Mouse (Mus musculus): ENCODE measurements around the gene Sec16b. TPM values are rescaled to one million over a fixed set of nuclear protein-coding genes. Genes with fewer than 3 reads are reported as not detected.

Sec16b gene
- polyA plus RNA-seq, 1 experiment from 2014 or later = 2.9 TPM

DNA sequence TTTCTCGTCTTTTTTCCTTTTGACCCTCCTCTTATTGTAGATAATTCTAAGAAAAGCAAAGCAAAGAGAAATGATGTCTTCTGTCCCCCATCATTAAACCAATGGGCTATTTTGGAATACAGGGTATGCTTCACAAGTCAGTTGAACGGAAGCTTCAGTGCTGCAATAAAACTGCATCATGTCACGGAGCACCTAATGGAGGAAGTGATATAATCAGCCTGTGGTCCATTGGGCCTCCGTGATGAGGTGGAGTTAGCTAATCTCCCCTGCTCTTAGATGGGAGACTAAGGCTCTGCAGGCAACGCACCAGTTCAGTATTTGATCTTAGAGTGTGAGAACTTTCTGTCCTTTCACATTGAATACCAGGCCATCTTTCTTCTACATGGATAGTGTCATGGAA lies 41.1 kb downstream of the Sec16b start:
- H3K9ac ChIP-seq = no peak overlapping the region
- H3K36me3 ChIP-seq = 0 out of 2 replicates have a peak, but pooled peaks cover 4% of the 10 kb centered on the region
- no peak overlapping the region for H3K27ac ChIP-seq
- no peak overlapping the region for H3K4me3 ChIP-seq
- ATAC-seq (ENCODE audit: low FRiP score, low read depth) = no peak
- 67% methylated on average over 5 of the region's 5 CpGs for WGBS
- no peaks in the 10 kb centered on the region for H3K9me3 ChIP-seq
- H3K27me3 ChIP-seq = no peaks in the 10 kb centered on the region
- no peak overlapping the region for H3K4me2 ChIP-seq (replicated peaks)
- no peaks in the 10 kb centered on the region for H3K4me1 ChIP-seq

DNA sequence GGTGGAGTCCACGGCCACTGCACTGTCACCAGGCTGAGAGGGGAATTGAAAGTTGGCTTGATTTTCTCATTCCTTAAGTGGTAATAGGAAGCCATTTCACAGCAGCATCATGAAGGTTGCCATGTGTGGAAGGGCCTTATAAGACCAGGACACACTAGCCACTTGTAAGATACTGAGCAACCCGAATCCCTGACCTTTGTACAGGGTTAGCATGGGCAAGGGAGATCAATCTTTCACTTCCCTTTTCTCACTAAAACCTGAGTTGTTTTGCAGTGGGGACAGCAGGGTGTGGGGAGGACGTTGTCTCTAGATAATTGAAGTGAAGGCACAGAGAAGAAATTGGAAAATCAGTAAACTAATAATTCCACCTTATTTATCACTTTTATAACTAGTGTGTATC lies 43.2 kb downstream of the Sec16b start:
- Histone ChIP-seq H3K27me3 (peaks cover 14% of the 10 kb centered on the region), H3K9me3 (no peaks in the 10 kb centered on the region), H3K27ac (no peak overlapping the region), H3K36me3 (0 out of 2 replicates have a peak, but pooled peaks cover 4% of the 10 kb centered on the region), H3K4me3 (no peak overlapping the region), H3K4me2 (replicated peaks) (no peak overlapping the region), H3K4me1 (peaks cover 7% of the 10 kb centered on the region), H3K9ac (no peak overlapping the region)
- no peak for ATAC-seq (ENCODE audit: low FRiP score, low read depth)
- 72% methylated on average over 3 of the region's 3 CpGs for WGBS

DNA sequence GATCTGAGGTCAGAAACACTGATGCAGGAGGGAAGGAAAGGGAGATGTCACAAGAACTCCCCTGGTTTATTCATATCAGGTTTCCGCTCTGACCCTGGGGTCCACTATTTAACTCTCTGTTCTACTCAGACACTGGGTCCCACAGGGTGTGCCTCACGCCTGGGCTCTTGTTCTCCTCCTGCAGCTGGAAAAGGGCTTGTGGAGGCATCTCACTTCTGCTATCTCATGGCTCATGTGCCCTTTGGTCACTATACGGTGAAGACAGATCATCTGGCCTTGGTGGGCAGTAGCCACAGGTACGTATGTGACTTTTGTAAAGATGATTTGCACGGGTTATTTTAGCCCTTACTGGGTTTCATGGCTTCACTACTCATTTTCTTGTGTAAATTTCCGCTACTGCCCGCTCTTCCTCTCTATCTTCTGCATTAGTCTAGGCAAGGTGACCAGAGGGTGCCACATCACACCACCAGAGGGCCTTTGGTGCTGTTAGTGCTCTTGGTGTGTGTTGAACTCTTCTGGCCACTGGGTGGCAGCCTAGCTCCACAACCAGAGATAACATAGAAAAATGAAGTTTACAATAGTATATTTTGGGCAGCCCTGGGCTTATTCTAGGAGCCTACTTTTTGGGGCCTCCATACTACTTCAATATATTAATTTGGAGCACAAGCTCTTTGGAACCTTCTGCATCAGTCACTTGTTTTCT lies 46.4 kb downstream of the Sec16b start:
- Histone ChIP-seq H3K4me1 (peaks cover 13% of the 10 kb centered on the region), H3K4me2 (replicated peaks) (no peak overlapping the region), H3K27ac (no peak overlapping the region), H3K9ac (no peak overlapping the region), H3K36me3 (0 out of 2 replicates have a peak, but pooled peaks cover 4% of the 10 kb centered on the region), H3K4me3 (no peak overlapping the region), H3K27me3 (peaks cover 32% of the 10 kb centered on the region), H3K9me3 (no peaks in the 10 kb centered on the region)
- 58% methylated on average over 7 of the region's 7 CpGs for WGBS
- no peak for ATAC-seq (ENCODE audit: low FRiP score, low read depth)

DNA sequence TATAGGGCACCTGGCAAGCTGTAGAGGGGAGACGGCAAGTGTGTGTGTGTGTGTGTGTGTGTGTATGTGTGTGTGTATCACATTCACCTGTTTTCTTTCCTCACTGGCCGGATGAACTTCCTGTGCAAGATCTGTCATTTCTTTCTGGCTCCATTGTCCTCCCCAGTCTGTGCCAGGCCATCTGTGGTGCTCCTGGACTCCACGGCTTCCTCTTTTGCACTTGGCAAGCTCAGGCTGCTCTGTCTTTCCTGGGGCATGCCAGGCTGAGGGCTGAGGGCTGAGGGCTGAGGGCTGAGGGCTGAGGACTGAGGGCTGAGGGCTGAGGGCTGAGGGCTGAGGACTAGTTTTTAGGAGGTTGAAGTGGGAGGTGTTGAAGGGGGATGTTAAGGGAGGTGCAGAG lies 47.6 kb downstream of the Sec16b start:
- Histone ChIP-seq H3K36me3 (0 out of 2 replicates have a peak, but pooled peaks cover 4% of the 10 kb centered on the region), H3K4me1 (peaks cover 13% of the 10 kb centered on the region), H3K27me3 (peaks cover 32% of the 10 kb centered on the region), H3K9ac (no peak overlapping the region), H3K9me3 (no peaks in the 10 kb centered on the region), H3K4me3 (no peak overlapping the region), H3K4me2 (replicated peaks) (no peak overlapping the region), H3K27ac (no peak overlapping the region)
- ATAC-seq (ENCODE audit: low FRiP score, low read depth) = no peak
- 76% methylated on average over 3 of the region's 3 CpGs for WGBS

DNA sequence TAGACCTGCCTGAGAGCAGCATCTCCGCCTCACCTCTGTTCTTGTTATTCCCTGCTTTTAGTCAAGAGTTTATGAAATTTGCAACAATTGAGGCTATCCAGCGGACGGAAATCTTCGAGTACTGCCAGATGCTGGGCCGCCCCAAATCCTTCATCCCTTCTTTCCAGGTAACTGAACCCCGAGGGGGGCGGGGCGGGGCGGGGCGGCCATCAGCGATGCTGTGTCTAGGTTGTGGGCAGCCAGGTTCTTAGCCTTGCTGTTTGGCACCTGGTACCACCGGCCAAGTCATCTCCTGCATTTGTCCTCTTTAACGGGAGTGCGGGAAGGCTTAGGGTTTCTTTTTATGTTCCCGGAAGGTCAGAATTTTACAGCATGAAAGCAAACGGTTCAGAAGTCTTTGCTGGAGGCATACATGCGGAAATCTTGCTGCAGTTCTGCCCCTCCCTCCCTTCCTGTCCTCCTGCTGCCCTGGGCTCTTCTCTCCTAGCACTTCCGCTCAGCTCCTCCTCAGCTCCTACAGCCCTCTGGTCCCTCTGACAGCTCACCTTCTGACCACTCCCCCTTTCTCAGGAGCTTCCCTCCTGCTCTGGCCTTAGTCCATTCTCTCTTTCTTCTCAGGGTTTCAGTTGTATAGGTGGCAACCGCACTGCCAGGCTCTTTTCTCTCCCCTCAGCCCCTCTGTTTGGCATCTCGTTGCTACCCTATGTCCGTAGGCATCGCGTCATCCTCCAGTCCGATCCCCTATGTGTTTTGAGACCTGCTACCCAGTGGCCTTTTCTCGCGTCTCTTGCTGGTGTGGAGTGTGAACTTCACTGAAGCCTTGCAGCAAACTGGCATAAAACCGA lies 48.4 kb downstream of the Sec16b start:
- H3K27ac ChIP-seq = no peak overlapping the region
- 0 out of 2 replicates have a peak, but pooled peaks cover 4% of the 10 kb centered on the region for H3K36me3 ChIP-seq
- peak overlapping the region; percentile 58 for H3K4me2 ChIP-seq (replicated peaks)
- ATAC-seq (ENCODE audit: low FRiP score, low read depth) = no peak
- no peaks in the 10 kb centered on the region for H3K9me3 ChIP-seq
- H3K9ac ChIP-seq = no peak overlapping the region
- peaks cover 32% of the 10 kb centered on the region for H3K27me3 ChIP-seq
- peak overlapping the region; percentile 25 for H3K4me3 ChIP-seq
- H3K4me1 ChIP-seq = peaks cover 13% of the 10 kb centered on the region
- WGBS = 21% methylated on average over 27 of the region's 27 CpGs

DNA sequence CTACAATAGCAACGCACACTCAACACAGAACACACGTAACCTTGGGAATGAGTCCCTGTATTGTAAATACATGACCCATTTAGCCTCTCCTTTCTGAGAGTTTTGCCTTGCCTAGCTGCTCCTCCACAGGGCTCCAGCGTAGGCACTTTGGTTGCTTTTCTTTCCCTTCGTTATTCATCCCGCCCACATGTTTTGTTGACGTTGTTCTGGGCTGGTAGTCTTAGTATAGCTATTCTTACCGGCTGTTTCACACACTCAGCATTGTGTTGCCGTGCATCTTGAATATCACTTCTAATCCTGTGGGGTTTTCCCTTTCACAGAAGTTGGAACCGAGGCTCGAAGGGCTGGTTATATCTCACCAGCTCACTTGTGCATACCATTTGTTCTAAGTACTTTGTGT lies 49.2 kb downstream of the Sec16b start:
- WGBS = 75% methylated on average over 10 of the region's 10 CpGs
- peaks cover 13% of the 10 kb centered on the region for H3K4me1 ChIP-seq
- no peak overlapping the region for H3K4me3 ChIP-seq
- H3K4me2 ChIP-seq (replicated peaks) = no peak overlapping the region
- no peak overlapping the region for H3K9ac ChIP-seq
- no peaks in the 10 kb centered on the region for H3K9me3 ChIP-seq
- no peak for ATAC-seq (ENCODE audit: low FRiP score, low read depth)
- 0 out of 2 replicates have a peak, but pooled peaks cover 4% of the 10 kb centered on the region for H3K36me3 ChIP-seq
- peaks cover 38% of the 10 kb centered on the region for H3K27me3 ChIP-seq
- no peak overlapping the region for H3K27ac ChIP-seq

DNA sequence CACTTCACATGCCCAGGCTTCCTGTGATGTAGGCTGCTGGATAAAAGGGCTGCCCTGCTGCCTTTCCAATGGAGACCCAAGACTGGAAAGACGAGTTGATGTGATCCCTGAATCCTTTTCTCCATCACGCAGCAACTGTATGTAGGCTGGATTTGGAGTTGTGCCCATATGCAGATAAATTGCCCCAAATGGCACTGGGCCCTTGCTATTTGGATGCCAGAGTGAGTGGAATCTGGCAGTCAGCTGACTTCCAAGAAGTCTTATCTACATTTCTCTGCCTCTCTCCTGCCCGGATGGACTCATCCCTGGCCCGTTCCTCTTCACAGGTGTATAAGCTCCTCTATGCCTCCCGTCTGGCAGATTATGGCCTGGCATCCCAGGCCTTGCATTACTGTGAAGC lies 49.9 kb downstream of the Sec16b start:
- no peak for ATAC-seq (ENCODE audit: low FRiP score, low read depth)
- no peak overlapping the region for H3K27ac ChIP-seq
- peaks cover 13% of the 10 kb centered on the region for H3K4me1 ChIP-seq
- H3K9me3 ChIP-seq = no peaks in the 10 kb centered on the region
- no peak overlapping the region for H3K9ac ChIP-seq
- H3K4me3 ChIP-seq = no peak overlapping the region
- 0 out of 2 replicates have a peak, but pooled peaks cover 4% of the 10 kb centered on the region for H3K36me3 ChIP-seq
- H3K4me2 ChIP-seq (replicated peaks) = no peak overlapping the region
- peaks cover 38% of the 10 kb centered on the region for H3K27me3 ChIP-seq
- 87% methylated on average over 5 of the region's 5 CpGs for WGBS

DNA sequence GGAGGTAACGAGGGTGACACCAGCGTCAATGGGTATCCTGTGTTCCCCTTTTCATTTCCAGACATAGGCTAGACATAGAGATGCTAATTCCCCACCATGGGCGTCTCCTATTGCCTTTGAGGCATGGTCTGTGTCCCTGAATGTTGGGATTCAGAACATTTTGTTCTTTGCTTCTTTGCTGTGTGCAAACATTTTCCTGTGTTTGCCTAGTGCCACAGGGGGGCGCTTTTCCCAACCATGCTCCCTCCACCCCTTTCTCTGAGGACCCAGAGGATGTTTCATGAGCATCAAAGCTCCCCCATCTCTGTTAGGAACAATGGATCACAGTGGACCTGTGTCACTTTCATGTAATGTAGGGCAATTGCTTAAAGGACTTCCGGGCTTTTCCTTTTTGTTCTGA lies 51.6 kb downstream of the Sec16b start:
- H3K27me3 ChIP-seq = peaks cover 38% of the 10 kb centered on the region
- no peaks in the 10 kb centered on the region for H3K36me3 ChIP-seq
- no peak overlapping the region for H3K4me2 ChIP-seq (replicated peaks)
- H3K9me3 ChIP-seq = no peaks in the 10 kb centered on the region
- H3K4me3 ChIP-seq = no peak overlapping the region
- no peak overlapping the region for H3K27ac ChIP-seq
- 57% methylated on average over 5 of the region's 5 CpGs for WGBS
- no peak overlapping the region for H3K9ac ChIP-seq
- no peak for ATAC-seq (ENCODE audit: low FRiP score, low read depth)
- peaks cover 13% of the 10 kb centered on the region for H3K4me1 ChIP-seq

DNA sequence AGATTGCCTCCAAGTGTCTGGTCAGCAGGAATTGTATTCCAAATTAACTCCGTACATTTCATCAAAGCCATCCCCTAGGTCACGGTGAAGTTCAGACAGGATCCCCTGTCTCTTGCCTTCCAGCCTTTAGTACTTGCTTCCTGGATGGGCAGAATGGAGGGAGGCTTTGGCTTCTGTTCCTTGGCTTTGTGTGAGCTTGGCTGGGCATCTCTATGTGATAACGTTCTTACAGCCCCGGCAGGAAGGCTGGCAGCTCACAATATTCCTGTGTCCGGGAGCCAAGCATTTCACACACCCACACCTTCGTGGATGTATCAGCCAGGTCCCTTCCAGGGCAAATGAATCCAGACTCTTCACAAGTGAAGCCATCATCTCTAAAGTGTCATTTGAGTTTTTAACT lies 53.5 kb downstream of the Sec16b start:
- no peak overlapping the region for H3K27ac ChIP-seq
- no peak for ATAC-seq (ENCODE audit: low FRiP score, low read depth)
- 77% methylated on average over 6 of the region's 6 CpGs for WGBS

DNA sequence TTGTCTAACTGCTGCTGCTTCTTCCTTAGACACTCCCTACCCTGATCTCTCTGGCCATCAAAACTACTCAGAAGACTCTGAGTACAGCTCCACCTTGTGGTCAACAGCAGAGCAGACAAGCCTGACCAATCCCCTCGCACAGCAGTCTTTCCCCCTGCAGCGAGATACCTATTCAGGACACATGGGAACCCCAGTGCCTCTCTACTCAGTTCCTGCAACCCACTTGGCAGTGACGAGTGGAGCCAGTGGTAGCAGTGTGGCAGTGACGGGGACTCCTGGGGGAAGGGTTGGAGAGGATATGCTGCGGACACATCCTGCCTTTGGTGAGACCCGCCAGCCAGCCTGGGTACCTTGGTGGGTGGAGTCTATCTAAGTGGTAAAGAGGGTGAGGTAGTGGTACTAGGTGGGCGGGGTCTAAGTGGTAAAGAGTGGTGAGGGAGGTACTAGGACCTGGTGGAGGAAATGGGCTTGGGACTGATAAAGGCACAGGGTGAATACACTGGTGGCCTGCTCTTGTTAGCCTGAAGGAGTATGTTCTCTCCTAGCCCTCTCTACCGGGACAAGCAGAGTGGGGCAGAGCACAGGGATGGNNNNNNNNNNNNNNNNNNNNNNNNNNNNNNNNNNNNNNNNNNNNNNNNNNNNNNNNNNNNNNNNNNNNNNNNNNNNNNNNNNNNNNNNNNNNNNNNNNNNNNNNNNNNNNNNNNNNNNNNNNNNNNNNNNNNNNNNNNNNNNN lies 54.3 kb downstream of the Sec16b start:
- Histone ChIP-seq H3K27ac (no peak overlapping the region), H3K4me3 (no peak overlapping the region), H3K4me2 (replicated peaks) (no peak overlapping the region), H3K27me3 (peaks cover 15% of the 10 kb centered on the region), H3K36me3 (peaks cover 4% of the 10 kb centered on the region; the same call in 1 of the 2 replicates), H3K4me1 (no peaks in the 10 kb centered on the region), H3K9me3 (no peaks in the 10 kb centered on the region), H3K9ac (no peak overlapping the region)
- peak; percentile 28; the same call in 1 of the 2 replicates for ATAC-seq (ENCODE audit: low FRiP score, low read depth)
- 16% methylated on average over 8 of the region's 8 CpGs for WGBS

More for the DNA sequence above, 53.5 kb downstream of the Sec16b start:
- H3K9ac ChIP-seq = no peak overlapping the region
- H3K4me2 ChIP-seq (replicated peaks) = no peak overlapping the region
- H3K27me3 ChIP-seq = peaks cover 21% of the 10 kb centered on the region
- no peak overlapping the region for H3K4me3 ChIP-seq
- H3K4me1 ChIP-seq = peaks cover 4% of the 10 kb centered on the region
- H3K9me3 ChIP-seq = no peaks in the 10 kb centered on the region
- H3K36me3 ChIP-seq = no peaks in the 10 kb centered on the region; the same call in 1 of the 2 replicates

DNA sequence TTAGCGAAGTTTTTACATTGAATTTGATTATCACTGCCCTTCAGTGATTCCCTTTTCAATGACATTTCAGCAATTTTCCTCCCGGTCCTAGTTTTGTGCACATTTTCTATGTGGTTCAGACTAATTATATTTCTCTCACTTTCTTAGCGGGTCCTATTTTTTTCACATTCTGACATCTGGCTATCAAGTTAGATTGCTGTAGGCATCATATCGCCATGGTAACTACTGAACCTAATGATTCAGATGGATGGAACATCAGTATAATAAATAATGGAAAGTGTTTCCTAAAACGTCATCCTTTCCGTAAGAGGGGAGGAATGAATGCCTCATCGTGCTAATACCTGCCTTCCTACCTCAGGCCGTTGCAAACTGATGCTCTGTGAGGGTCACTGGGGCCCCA lies 61.3 kb downstream of the Sec16b start:
- peaks cover 9% of the 10 kb centered on the region; the same call in 1 of the 2 replicates for H3K36me3 ChIP-seq

More for the DNA sequence above, 61.3 kb downstream of the Sec16b start:
- 85% methylated on average over 8 of the region's 8 CpGs for WGBS
- no peaks in the 10 kb centered on the region for H3K4me1 ChIP-seq
- H3K9ac ChIP-seq = no peak overlapping the region
- no peaks in the 10 kb centered on the region for H3K27me3 ChIP-seq
- H3K9me3 ChIP-seq = no peaks in the 10 kb centered on the region
- H3K4me2 ChIP-seq (replicated peaks) = no peak overlapping the region
- ATAC-seq (ENCODE audit: low FRiP score, low read depth) = no peak
- H3K4me3 ChIP-seq = no peak overlapping the region
- H3K27ac ChIP-seq = no peak overlapping the region

Measured in limb, embryonic 13.5 days (tissue).